Mouse (Mus musculus): ENCODE measurements around the gene Tbc1d30.

GRCm38 (mm10) chr10:121386347-121386746, 35.3 kb upstream of the Tbc1d30 start:
- no peak for TF ChIP-seq FLI1 (IDR thresholded peaks at IDR 0.05; ENCODE audit: low read length)
- TF ChIP-seq GATA1 (IDR thresholded peaks at IDR 0.05; ENCODE audit: borderline replicate concordance, low read length) = no peak
